Comparison of ENCODE assay signal across 12 mouse cellular contexts in genomic region chr14:48172026-48172425, GRCm38 (mm10). TPM values are rescaled to one million over a fixed set of nuclear protein-coding genes. Genes with fewer than 3 reads are reported as not detected.
DNase-seq lines count a peak whose midpoint lies in the region; ATAC-seq lines count a peak whose summit lies in the region.
"Had no signal": no experiment of that assay in that cellular context is flagged by ENCODE, and none has a peak within 500 bp of the region (broad histone marks: within the 10 kb centered on the region; RNA-seq: fewer than 3 reads in every experiment).

No protein-coding gene starts in this region.

- H3K4me1 ChIP-seq in forebrain, embryonic 15.5 days: peaks cover 21% of the 10 kb centered on the region
- H3K4me1 ChIP-seq in forebrain, embryonic 12.5 days: peaks cover 19% of the 10 kb centered on the region
- peaks cover 22% of the 10 kb centered on the region for H3K4me1 ChIP-seq in stomach, embryonic 16.5 days (ENCODE audit: control insufficient read depth, insufficient read depth, low read length)

- 10% methylated on average over 8 of the region's 8 CpGs for WGBS in forebrain, embryonic 15.5 days
- WGBS in forebrain, embryonic 12.5 days: 24% methylated on average over 8 of the region's 8 CpGs
- WGBS in stomach, embryonic 16.5 days: 15% methylated on average over 8 of the region's 8 CpGs

- peak; percentile 19 for DNase-seq in right cerebral cortex, postnatal 14 days
- DNase-seq in right cerebral cortex, adult 2 months (ENCODE audit: low spot score in 2 of 2): no peak
- DNase-seq in lung, postnatal 10 days: peak; percentile 83
- DNase-seq in layer of hippocampus, postnatal 10 days (ENCODE audit: low spot score in 2 of 2): no peak
- DNase-seq in right cerebral cortex, postnatal 36 days (ENCODE audit: low spot score in 2 of 2): no peak
- DNase-seq: cerebellum, postnatal 36 days; thymus, postnatal 25 days had no signal

- no peaks in the 10 kb centered on the region for H3K9me3 ChIP-seq in forebrain, embryonic 15.5 days
- no peaks in the 10 kb centered on the region for H3K9me3 ChIP-seq in forebrain, embryonic 12.5 days
- no peaks in the 10 kb centered on the region for H3K9me3 ChIP-seq in stomach, embryonic 16.5 days (replicated peaks; ENCODE audit: control insufficient read depth, low read length)
- H3K9me3 ChIP-seq: heart, embryonic 10.5 days had no signal

- H3K9ac ChIP-seq in forebrain, embryonic 15.5 days (replicated peaks): 0 out of 2 replicates have a peak overlapping the region, but pooled peaks have one; percentile 2
- H3K9ac ChIP-seq in forebrain, embryonic 12.5 days: no peak overlapping the region
- no peak overlapping the region for H3K9ac ChIP-seq in stomach, embryonic 16.5 days (ENCODE audit: low read length)

- no peaks in the 10 kb centered on the region for H3K27me3 ChIP-seq in forebrain, embryonic 15.5 days
- H3K27me3 ChIP-seq in forebrain, embryonic 12.5 days: no peaks in the 10 kb centered on the region
- H3K27me3 ChIP-seq in stomach, embryonic 16.5 days (ENCODE audit: control insufficient read depth, insufficient read depth, low read length): no peaks in the 10 kb centered on the region

- no peak overlapping the region for H3K27ac ChIP-seq in forebrain, embryonic 15.5 days (replicated peaks)
- no peak overlapping the region for H3K27ac ChIP-seq in forebrain, embryonic 12.5 days
- no peak overlapping the region for H3K27ac ChIP-seq in stomach, embryonic 16.5 days (ENCODE audit: low read length)
- H3K27ac ChIP-seq: left cerebral cortex, adult 2 months had no signal

- ATAC-seq in forebrain, embryonic 15.5 days (replicated peaks): peak; percentile 81
- ATAC-seq in forebrain, embryonic 12.5 days (ENCODE audit: low FRiP score): no peak
- ATAC-seq in stomach, embryonic 16.5 days (ENCODE audit: insufficient read depth, low FRiP score): peak; percentile 92

- no peaks in the 10 kb centered on the region for H3K36me3 ChIP-seq in forebrain, embryonic 15.5 days
- 0 out of 2 replicates have a peak, but pooled peaks cover 3% of the 10 kb centered on the region for H3K36me3 ChIP-seq in forebrain, embryonic 12.5 days (replicated peaks)
- no peaks in the 10 kb centered on the region for H3K36me3 ChIP-seq in stomach, embryonic 16.5 days (ENCODE audit: control insufficient read depth, insufficient read depth, low read length)
- H3K36me3 ChIP-seq: heart, embryonic 10.5 days had no signal

- no peak overlapping the region for H3K4me2 ChIP-seq in forebrain, embryonic 15.5 days (replicated peaks)
- no peak overlapping the region for H3K4me2 ChIP-seq in forebrain, embryonic 12.5 days
- H3K4me2 ChIP-seq in stomach, embryonic 16.5 days (ENCODE audit: low read depth, low read length): no peak overlapping the region

- no peak overlapping the region for H3K4me3 ChIP-seq in forebrain, embryonic 15.5 days
- H3K4me3 ChIP-seq in forebrain, embryonic 12.5 days (replicated peaks): no peak overlapping the region
- H3K4me3 ChIP-seq in stomach, embryonic 16.5 days (replicated peaks; ENCODE audit: low read length): no peak overlapping the region
- H3K4me3 ChIP-seq: heart, embryonic 10.5 days; left cerebral cortex, adult 2 months had no signal

RNA-seq across cellular contexts. Expression of gene Peli2, which starts 51.4 kb away (rescaled TPM):
- polyA plus RNA-seq in forebrain, embryonic 15.5 days (2015; fragmentation: Nextera tagmentation; extraction: Ambion mirVana): 10.1 and 11.6 TPM in 2 replicates
- 9.4 and 11.1 TPM in 2 replicates for polyA plus RNA-seq in forebrain, embryonic 12.5 days (2016; fragmentation: Nextera tagmentation; extraction: Ambion mirVana)
- 6.3 TPM in 2 replicates for polyA plus RNA-seq in stomach, embryonic 16.5 days (2015; fragmentation: Nextera tagmentation; extraction: Ambion mirVana)
- total RNA-seq in layer of hippocampus, postnatal 10 days (2021): 10 to 100 TPM; 20.4 to 23.5 TPM

Comparison
In these comparisons a context has a peak if more than half of its experiments do, and no peak if none do; other contexts are left out.
1. DNase-seq: peak in right cerebral cortex, postnatal 14 days (single experiment) and lung, postnatal 10 days (single experiment); none in right cerebral cortex, adult 2 months (0 of 2), layer of hippocampus, postnatal 10 days (0 of 2) and right cerebral cortex, postnatal 36 days (0 of 2).